Mouse (Mus musculus) thymus, adult 2 months (tissue): ENCODE results near the gene Tceal1.

Source experiments
- CTCF ChIP-seq: fragments of 200-500 bp; IDR thresholded peaks from 2 replicates; pipeline ENCODE4 v1.5.1; 2012; ENCODE audit warnings: mild to moderate bottlenecking, control low read depth, low read length, moderate library complexity, borderline replicate concordance; ENCODE audit not compliant: control insufficient read depth, poor library complexity, insufficient read depth; ENCODE audit errors: extremely low read depth
- POLR2A ChIP-seq: fragments of 200-500 bp; IDR thresholded peaks from 2 replicates; pipeline ENCODE4 v1.6.1; 2012; ENCODE audit warnings: mild to moderate bottlenecking, low read length, control low read depth, moderate library complexity; ENCODE audit not compliant: control insufficient read depth, poor library complexity, insufficient read depth; ENCODE audit errors: extremely low read depth

DNA sequence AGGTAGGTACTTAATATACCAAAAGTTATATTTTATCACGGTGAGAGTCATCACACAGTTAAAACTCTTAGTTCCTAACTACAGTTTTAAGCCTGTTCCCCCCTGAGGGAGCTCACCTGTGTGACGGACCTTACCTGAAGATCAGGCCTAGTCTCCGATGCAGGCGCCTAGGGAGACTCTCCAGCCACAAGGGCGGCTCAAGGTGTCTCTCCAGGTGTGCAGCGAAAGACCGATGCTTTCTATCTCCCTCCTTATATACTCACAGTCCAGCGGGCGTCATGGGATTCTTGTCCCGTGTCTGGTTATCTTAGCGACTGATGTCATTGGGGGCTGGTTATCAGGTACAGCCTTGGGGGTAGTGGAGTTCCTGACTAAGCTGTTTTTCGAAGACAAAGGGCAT is 35.7 kb downstream of the Tceal1 start, which contains the start of gene Morf4l2:
- no peak for TF ChIP-seq CTCF
- no peak for TF ChIP-seq POLR2A
